In the genomic region with DNA sequence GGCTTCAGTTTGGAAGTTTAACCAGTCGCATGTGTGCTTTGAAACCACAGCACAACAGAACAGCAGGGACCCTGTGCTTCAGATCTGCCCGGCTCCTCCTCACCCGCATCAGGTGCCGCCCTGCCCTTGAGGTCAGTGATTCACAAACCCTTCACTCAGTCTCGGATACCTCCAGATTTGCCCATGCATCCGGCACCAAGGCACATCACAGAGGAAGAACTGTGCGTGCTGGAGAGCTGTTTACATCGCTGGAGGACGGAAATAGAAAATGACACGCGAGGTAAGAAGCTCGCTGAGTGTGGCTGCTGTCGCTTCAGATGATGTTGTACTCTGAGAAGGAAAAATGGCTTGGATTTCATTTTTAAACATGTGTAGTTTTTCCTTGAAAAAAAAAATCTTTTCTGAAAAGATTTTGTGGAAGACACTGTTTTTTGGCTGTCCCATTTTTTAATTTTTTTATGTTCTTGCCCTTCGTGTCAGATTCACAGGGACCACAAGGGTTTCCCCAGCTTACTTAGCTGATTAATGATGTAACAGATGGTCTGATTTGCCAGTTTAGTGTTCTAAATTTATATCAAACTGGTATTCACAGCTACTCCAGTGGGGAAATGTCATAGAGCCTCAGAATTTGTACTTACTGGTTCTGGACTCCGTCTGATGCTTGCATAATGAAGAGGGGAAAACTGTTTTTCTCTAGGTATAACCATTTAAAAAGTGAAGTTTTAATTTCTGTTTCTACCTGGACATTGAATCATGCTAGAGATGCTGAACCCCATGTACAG, we compare ENCODE assay signal across 12 mouse cellular contexts.
DNase-seq lines count a peak whose midpoint lies in the region; ATAC-seq lines count a peak whose summit lies in the region.
"Had no signal": no experiment of that assay in that cellular context is flagged by ENCODE, and none has a peak within 500 bp of the region (broad histone marks: within the 10 kb centered on the region; RNA-seq: fewer than 3 reads in every experiment).

No protein-coding gene starts in this region.

- no peak overlapping the region for H3K9ac ChIP-seq in liver, embryonic 12.5 days
- H3K9ac ChIP-seq: limb, embryonic 15.5 days had no signal

- peaks cover 83% of the 10 kb centered on the region for H3K36me3 ChIP-seq in liver, embryonic 12.5 days

- H3K4me2 ChIP-seq in liver, embryonic 12.5 days = no peak overlapping the region
- H3K4me2 ChIP-seq: limb, embryonic 15.5 days had no signal

- peak; percentile 21 for DNase-seq in layer of hippocampus, adult 11-12 months (ENCODE audit: low spot score)
- DNase-seq in layer of hippocampus, adult 9-10 months (ENCODE audit: low spot score) = no peak
- DNase-seq in cerebellum, adult 9-11 months = peak; percentile 57
- DNase-seq in layer of hippocampus, postnatal 36 days = peak; percentile 24 to 49
- peak; percentile 88 for DNase-seq in skeletal muscle tissue, adult 2 months (ENCODE audit: low read depth, low spot score)
- DNase-seq in spleen, postnatal 4 days (ENCODE audit: low spot score in 2 of 2) = no peak
- DNase-seq: thymus, postnatal 25 days had no signal

- no peaks in the 10 kb centered on the region for H3K9me3 ChIP-seq in liver, embryonic 12.5 days (replicated peaks)
- H3K9me3 ChIP-seq: limb, embryonic 15.5 days had no signal

- no peak overlapping the region for H3K27ac ChIP-seq in liver, embryonic 12.5 days
- H3K27ac ChIP-seq: limb, embryonic 15.5 days had no signal

- no peaks in the 10 kb centered on the region for H3K4me1 ChIP-seq in liver, embryonic 12.5 days
- H3K4me1 ChIP-seq: limb, embryonic 15.5 days had no signal

- 91% methylated on average over 15 of the region's 15 CpGs for WGBS in liver, embryonic 12.5 days (ENCODE audit: insufficient replicate concordance)

- no peaks in the 10 kb centered on the region for H3K27me3 ChIP-seq in liver, embryonic 12.5 days (replicated peaks)
- H3K27me3 ChIP-seq: limb, embryonic 15.5 days; Patski had no signal

- H3K4me3 ChIP-seq in liver, embryonic 12.5 days = no peak overlapping the region
- H3K4me3 ChIP-seq: limb, embryonic 15.5 days had no signal

- no peak for ATAC-seq in liver, embryonic 12.5 days
- no peak for ATAC-seq in megakaryocyte, adult 5-6 weeks (ENCODE audit: poor library complexity, severe bottlenecking)
- ATAC-seq: inflammation-experienced regulatory T-cells, adult 6 months; Patski had no signal

Comparison
In these comparisons a context has a peak if more than half of its experiments do, and no peak if none do; other contexts are left out.
1. DNase-seq: peak in layer of hippocampus, adult 11-12 months (single experiment), cerebellum, adult 9-11 months (single experiment), layer of hippocampus, postnatal 36 days (2 of 2) and skeletal muscle tissue, adult 2 months (single experiment); none in layer of hippocampus, adult 9-10 months (single experiment) and spleen, postnatal 4 days (0 of 2).